Mouse (Mus musculus) stomach, postnatal 0 days (tissue): Measurements from ENCODE around the gene Elmo1.

Experiments
- CTCF ChIP-seq: IDR thresholded peaks from 2 replicates; pipeline ENCODE4 v1.5.1; 2016; ENCODE audit warnings: antibody characterized with exemption, low read depth, mild to moderate bottlenecking, moderate library complexity
- EP300 ChIP-seq: optimal IDR thresholded peaks from 2 replicates; pipeline ENCODE3; 2016; ENCODE audit warnings: antibody characterized with exemption

DNA sequence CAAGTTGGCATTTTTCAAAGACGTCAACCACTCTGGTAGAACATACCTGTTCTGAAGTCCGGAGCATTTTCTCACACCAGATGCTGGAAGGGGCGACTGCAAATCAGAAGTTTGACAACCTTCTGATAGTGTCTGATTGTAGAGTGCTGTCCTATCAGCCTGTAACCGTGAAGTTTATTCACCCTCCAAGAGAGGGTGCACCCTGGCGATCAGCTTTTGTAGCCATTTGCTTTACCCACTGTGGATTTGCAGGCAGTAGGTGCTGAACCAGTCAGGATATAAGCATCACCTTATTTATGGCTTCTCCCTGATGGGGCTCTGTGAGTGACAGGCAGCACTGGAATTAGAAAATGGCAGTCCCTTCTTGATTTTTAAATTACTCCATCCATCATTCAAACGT, 537.4 kb downstream of the Elmo1 start:
- TF ChIP-seq CTCF (no peak), EP300 (no peak)
